Mouse (Mus musculus): Measurements from ENCODE around the gene Cobll1.

- TF ChIP-seq CTCF (IDR thresholded peaks at IDR 0.05; ENCODE audit: borderline replicate concordance, insufficient read depth, low read depth, low read length) (no peak), POLR2A (IDR thresholded peaks at IDR 0.05; ENCODE audit: borderline replicate concordance, insufficient read depth, low read length) (no peak)
These were observed 46.2 kb upstream of the Cobll1 start for GRCm38 (mm10) chr2:65285380-65285779.
